Comparison of ENCODE assay signal across 8 mouse cellular contexts in the genomic region with DNA sequence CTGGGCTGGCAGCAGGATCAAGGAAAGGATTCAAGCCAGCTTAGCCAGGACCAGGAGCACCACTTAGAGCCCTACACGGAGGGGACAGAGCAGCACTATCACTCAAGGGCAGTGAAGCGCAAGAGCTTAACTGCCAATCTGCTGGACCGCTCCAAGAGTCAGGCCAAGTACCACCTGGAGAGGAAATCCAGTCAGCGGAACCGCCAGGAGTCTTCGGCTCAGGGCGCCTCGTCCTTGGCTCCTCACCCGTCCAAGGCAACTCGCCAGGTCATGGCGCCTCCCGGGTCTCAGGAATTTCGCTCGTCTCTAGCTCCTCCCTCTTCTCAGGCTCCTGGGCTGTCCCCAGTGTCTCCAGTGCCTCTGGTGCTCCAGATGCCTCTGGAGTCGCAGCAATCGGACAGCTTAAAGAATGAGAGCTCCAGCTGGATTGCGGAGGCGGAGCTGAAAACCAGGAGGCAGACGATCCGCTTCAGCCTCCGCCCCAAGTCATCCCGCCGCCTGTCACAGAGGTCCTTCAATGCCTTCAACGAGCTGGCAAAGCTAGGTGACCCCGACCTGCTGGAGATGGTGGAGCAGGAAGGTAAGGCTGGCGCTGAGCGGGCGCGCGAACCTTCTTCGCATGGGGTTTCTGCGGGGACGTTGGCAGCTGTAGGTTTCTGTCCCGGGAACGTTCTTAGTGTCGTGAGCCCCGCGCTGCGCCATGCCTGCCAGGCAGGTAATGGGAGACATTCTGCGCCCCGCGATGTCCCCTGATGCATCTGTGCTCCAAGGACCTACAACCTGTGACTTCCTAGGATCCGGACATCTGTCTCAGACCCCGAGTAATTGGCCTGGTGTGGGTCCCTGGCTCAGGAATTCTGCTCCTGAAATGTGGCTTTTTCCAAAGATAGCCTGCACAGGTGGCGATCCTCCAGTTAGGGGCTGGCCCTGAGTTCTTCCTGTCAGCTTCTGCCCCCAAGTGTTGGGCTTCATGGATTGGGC. TPM values are rescaled to one million over a fixed set of nuclear protein-coding genes. Genes with fewer than 3 reads are reported as not detected.
DNase-seq lines count a peak whose midpoint lies in the region; ATAC-seq lines count a peak whose summit lies in the region.

A gene (plus strand): TSS at position 359 of the 981 bp plus-strand sequence.

- H3K9ac ChIP-seq in forebrain, embryonic 11.5 days (ENCODE audit: low read length) = peak within 1 kb of the TSS; percentile 39
- peak within 1 kb of the TSS; percentile 33; the same call in 1 of the 2 replicates for H3K9ac ChIP-seq in heart, embryonic 15.5 days
- H3K9ac ChIP-seq in liver, embryonic 11.5 days (ENCODE audit: low read depth, low read length) = no peak within 1 kb of the TSS
- H3K9ac ChIP-seq in neural tube, embryonic 13.5 days = peak within 1 kb of the TSS; percentile 72

- H3K36me3 ChIP-seq in forebrain, embryonic 11.5 days (ENCODE audit: control insufficient read depth, insufficient read depth, low read length) = no peaks in the 10 kb centered on the region
- no peaks in the 10 kb centered on the region for H3K36me3 ChIP-seq in heart, embryonic 15.5 days
- H3K36me3 ChIP-seq in liver, embryonic 11.5 days (ENCODE audit: control insufficient read depth, insufficient read depth, low read length) = no peaks in the 10 kb centered on the region
- H3K36me3 ChIP-seq in neural tube, embryonic 13.5 days = no peaks in the 10 kb centered on the region

- peak within 1 kb of the TSS; percentile 37 for H3K4me3 ChIP-seq in forebrain, embryonic 11.5 days (ENCODE audit: low read depth, low read length)
- peak within 1 kb of the TSS; percentile 52 for H3K4me3 ChIP-seq in heart, embryonic 15.5 days
- H3K4me3 ChIP-seq in liver, embryonic 11.5 days (ENCODE audit: low read depth, low read length) = peak within 1 kb of the TSS; percentile 34; the same call in 1 of the 2 replicates
- H3K4me3 ChIP-seq in neural tube, embryonic 13.5 days = peak within 1 kb of the TSS; percentile 52

- no peaks in the 10 kb centered on the region for H3K9me3 ChIP-seq in forebrain, embryonic 11.5 days (ENCODE audit: control insufficient read depth, low read length)
- H3K9me3 ChIP-seq in heart, embryonic 15.5 days (replicated peaks) = no peaks in the 10 kb centered on the region
- H3K9me3 ChIP-seq in liver, embryonic 11.5 days (ENCODE audit: control insufficient read depth, low read length) = no peaks in the 10 kb centered on the region
- H3K9me3 ChIP-seq in neural tube, embryonic 13.5 days = no peaks in the 10 kb centered on the region

- peak within 1 kb of the TSS; percentile 81 for H3K4me2 ChIP-seq in forebrain, embryonic 11.5 days (ENCODE audit: low read depth, low read length, severe bottlenecking)
- peak within 1 kb of the TSS; percentile 88 for H3K4me2 ChIP-seq in heart, embryonic 15.5 days
- H3K4me2 ChIP-seq in liver, embryonic 11.5 days = peak within 1 kb of the TSS; percentile 65
- H3K4me2 ChIP-seq in neural tube, embryonic 13.5 days = peak within 1 kb of the TSS; percentile 79

- peak; percentile 86 for ATAC-seq in forebrain, embryonic 11.5 days (replicated peaks; ENCODE audit: low FRiP score)
- peak; percentile 58; the same call in 1 of the 2 replicates for ATAC-seq in heart, embryonic 15.5 days (replicated peaks; ENCODE audit: insufficient number of reproducible peaks, insufficient read depth, low FRiP score, low read depth)
- no peak; the same call in 1 of the 2 replicates for ATAC-seq in liver, embryonic 11.5 days (replicated peaks; ENCODE audit: low FRiP score)
- ATAC-seq in neural tube, embryonic 13.5 days (ENCODE audit: low read depth) = peak; percentile 83
- ATAC-seq in erythroblast, adult 5-6 weeks (replicated peaks; ENCODE audit: low FRiP score, poor library complexity, severe bottlenecking) = no peak

- WGBS in forebrain, embryonic 11.5 days = 2% methylated on average over 45 of the region's 45 CpGs
- WGBS in heart, embryonic 15.5 days = 3% methylated on average over 45 of the region's 45 CpGs
- 5% methylated on average over 45 of the region's 45 CpGs for WGBS in liver, embryonic 11.5 days
- 3% methylated on average over 45 of the region's 45 CpGs for WGBS in neural tube, embryonic 13.5 days

- H3K27ac ChIP-seq in forebrain, embryonic 11.5 days (ENCODE audit: low read depth, low read length) = no peak within 1 kb of the TSS
- H3K27ac ChIP-seq in heart, embryonic 15.5 days = no peak within 1 kb of the TSS
- H3K27ac ChIP-seq in liver, embryonic 11.5 days (ENCODE audit: low read depth, low read length) = no peak within 1 kb of the TSS
- no peak within 1 kb of the TSS; the same call in 1 of the 2 replicates for H3K27ac ChIP-seq in neural tube, embryonic 13.5 days (replicated peaks)

- DNase-seq in cerebellum, adult 11-12 months = peak; percentile 86
- DNase-seq in forebrain, embryonic 11.5 days (ENCODE audit: low spot score) = peak; percentile 64
- DNase-seq in kidney, postnatal 25 days = peak; percentile 67 to 74
- peak; percentile 30 for DNase-seq in liver, embryonic 11.5 days (ENCODE audit: low spot score)
- DNase-seq in yolk sac, embryonic 10.5 days (ENCODE audit: low spot score) = peak; percentile 9

- H3K27me3 ChIP-seq in forebrain, embryonic 11.5 days (ENCODE audit: control insufficient read depth, insufficient read depth, low read length) = peaks cover 2% of the 10 kb centered on the region; the same call in 1 of the 2 replicates
- H3K27me3 ChIP-seq in heart, embryonic 15.5 days = peaks cover 19% of the 10 kb centered on the region
- peaks cover 10% of the 10 kb centered on the region for H3K27me3 ChIP-seq in liver, embryonic 11.5 days (replicated peaks; ENCODE audit: control insufficient read depth, insufficient read depth, low read length)
- peaks cover 22% of the 10 kb centered on the region for H3K27me3 ChIP-seq in neural tube, embryonic 13.5 days

- no peaks in the 10 kb centered on the region for H3K4me1 ChIP-seq in forebrain, embryonic 11.5 days (replicated peaks; ENCODE audit: control insufficient read depth, insufficient read depth, low read length)
- peaks cover 6% of the 10 kb centered on the region for H3K4me1 ChIP-seq in heart, embryonic 15.5 days (replicated peaks)
- H3K4me1 ChIP-seq in liver, embryonic 11.5 days (replicated peaks; ENCODE audit: control insufficient read depth, insufficient read depth, low read length) = no peaks in the 10 kb centered on the region
- H3K4me1 ChIP-seq in neural tube, embryonic 13.5 days (replicated peaks) = peaks cover 12% of the 10 kb centered on the region

RNA-seq across cellular contexts. Expression of the gene that starts here (rescaled TPM):
- 0.13 and 0.16 TPM in 2 replicates for polyA plus RNA-seq in forebrain, embryonic 11.5 days (2014; fragmentation: Nextera tagmentation; extraction: Ambion mirVana)
- polyA plus RNA-seq in heart, embryonic 15.5 days (2015; fragmentation: Nextera tagmentation; extraction: Ambion mirVana) = 0.10 and 0.20 TPM in 2 replicates
- polyA plus RNA-seq in liver, embryonic 11.5 days (2014; fragmentation: Nextera tagmentation; extraction: Ambion mirVana) = 0.04 and 0.05 TPM in 2 replicates
- polyA plus RNA-seq in neural tube, embryonic 13.5 days (2015; fragmentation: Nextera tagmentation; extraction: Ambion mirVana) = 0.64 and 0.90 TPM in 2 replicates
- not detected in 2 replicates for total RNA-seq in erythroblast, adult 5-6 weeks (2015; ENCODE audit: low replicate concordance)
- not detected in 2 replicates for total RNA-seq in erythroblast, adult 5-6 weeks (2017; ENCODE audit: low replicate concordance)

Comparison
In these comparisons a context has a peak if more than half of its experiments do, and no peak if none do; other contexts are left out.
1. Peak in DNase-seq, ATAC-seq, H3K4me3 ChIP-seq, H3K9ac ChIP-seq and H3K4me2 ChIP-seq in forebrain, embryonic 11.5 days; RNA of the gene not detected or under 1 TPM.
2. Peak in ATAC-seq, H3K4me3 ChIP-seq, H3K9ac ChIP-seq and H3K4me2 ChIP-seq in heart, embryonic 15.5 days; RNA of the gene not detected or under 1 TPM.
3. Peak in DNase-seq, H3K4me3 ChIP-seq and H3K4me2 ChIP-seq in liver, embryonic 11.5 days; RNA of the gene not detected or under 1 TPM.
4. Peak in ATAC-seq, H3K4me3 ChIP-seq, H3K9ac ChIP-seq and H3K4me2 ChIP-seq in neural tube, embryonic 13.5 days; RNA of the gene not detected or under 1 TPM.
5. DNase-seq: peak in every context shown above with its lines; median percentile 86 in cerebellum, adult 11-12 months; 70 in kidney, postnatal 25 days; 64 in forebrain, embryonic 11.5 days; 30 in liver, embryonic 11.5 days; 9 in yolk sac, embryonic 10.5 days.